In the genomic region with DNA sequence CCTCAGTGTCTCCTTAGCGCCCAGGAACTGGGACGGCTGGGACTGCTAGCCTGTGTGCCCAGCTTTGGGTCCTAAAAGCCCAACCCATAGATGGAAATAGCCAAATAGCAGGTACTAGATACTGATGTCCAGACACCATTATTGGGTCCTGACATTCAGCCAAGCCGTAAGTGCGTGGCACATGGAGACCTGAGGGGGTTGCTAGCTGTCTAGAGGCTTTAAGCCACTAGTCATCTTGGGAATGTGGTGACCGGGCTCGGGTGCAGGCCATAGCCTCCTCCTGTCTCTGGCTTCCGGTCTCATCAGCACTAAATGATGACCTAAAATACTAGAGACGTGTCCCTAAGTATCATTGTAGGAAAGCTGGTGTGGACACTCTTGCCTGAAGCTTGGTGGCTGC, we compare ENCODE assay signal across 32 mouse cellular contexts.
"Had no signal": no experiment of that assay in that cellular context is flagged by ENCODE, and none has a peak within 500 bp of the region (broad histone marks: within the 10 kb centered on the region; RNA-seq: fewer than 3 reads in every experiment).

No protein-coding gene starts in this region.

- DNase-seq: heart, postnatal 10 days; heart, postnatal 14 days; heart, postnatal 36 days; heart, postnatal 4 days; kidney, adult 11 months; kidney, adult 18-20 months; kidney, adult 2 months; kidney, adult 8-10 months; kidney, adult 9 months; kidney, postnatal 10 days; kidney, postnatal 14 days; kidney, postnatal 25 days; kidney, postnatal 36 days; kidney, postnatal 4 days; layer of hippocampus, adult 9-11 months; layer of hippocampus, postnatal 36 days had no signal

- H3K4me2 ChIP-seq: heart, embryonic 11.5 days; heart, embryonic 12.5 days; heart, embryonic 13.5 days; heart, embryonic 15.5 days; hindbrain, embryonic 12.5 days; hindbrain, embryonic 13.5 days; hindbrain, embryonic 15.5 days; kidney, embryonic 15.5 days had no signal

- H3K27ac ChIP-seq: heart, embryonic 13.5 days; heart, embryonic 15.5 days; hindbrain, embryonic 10.5 days; hindbrain, embryonic 12.5 days; hindbrain, embryonic 13.5 days; hindbrain, embryonic 15.5 days; intestine, embryonic 15.5 days; kidney, postnatal 0 days; layer of hippocampus, adult 2 months; left cerebral cortex, adult 2 months had no signal

- H3K4me1 ChIP-seq: heart, embryonic 12.5 days; heart, embryonic 13.5 days; heart, embryonic 15.5 days; hindbrain, embryonic 10.5 days; hindbrain, embryonic 12.5 days; hindbrain, embryonic 13.5 days; hindbrain, embryonic 15.5 days had no signal

- ATAC-seq: hindbrain, embryonic 16.5 days; inflammation-experienced regulatory T-cells, adult 6 months; intestine, postnatal 0 days had no signal

- H3K9ac ChIP-seq: heart, embryonic 12.5 days; heart, embryonic 13.5 days; heart, embryonic 15.5 days; hindbrain, embryonic 12.5 days; hindbrain, embryonic 13.5 days; hindbrain, embryonic 15.5 days; intestine, embryonic 15.5 days; kidney, embryonic 15.5 days had no signal

- H3K4me3 ChIP-seq: heart, embryonic 12.5 days; heart, embryonic 13.5 days; heart, embryonic 15.5 days; hindbrain, embryonic 10.5 days; hindbrain, embryonic 12.5 days; hindbrain, embryonic 13.5 days; hindbrain, embryonic 15.5 days; intestine, embryonic 15.5 days; kidney, embryonic 15.5 days; layer of hippocampus, adult 2 months; left cerebral cortex, adult 2 months had no signal

- H3K9me3 ChIP-seq: heart, embryonic 12.5 days; heart, embryonic 13.5 days; heart, embryonic 15.5 days; hindbrain, embryonic 10.5 days; hindbrain, embryonic 12.5 days; hindbrain, embryonic 13.5 days; hindbrain, embryonic 15.5 days; intestine, embryonic 15.5 days; kidney, embryonic 15.5 days had no signal

- H3K27me3 ChIP-seq: heart, embryonic 12.5 days; heart, embryonic 13.5 days; heart, embryonic 15.5 days; hindbrain, embryonic 12.5 days; hindbrain, embryonic 13.5 days; hindbrain, embryonic 15.5 days; intestine, embryonic 15.5 days; kidney, embryonic 15.5 days had no signal
